Mouse (Mus musculus): ENCODE data around the gene Fggy. TPM values are rescaled to one million over a fixed set of nuclear protein-coding genes. Genes with fewer than 3 reads are reported as not detected.
A peak's percentile ranks its signal among the peaks of the same experiment; 100 is the strongest.

The Fggy gene
- polyA plus RNA-seq, 1 experiment from 2014 or later, result 6.8 TPM

DNA sequence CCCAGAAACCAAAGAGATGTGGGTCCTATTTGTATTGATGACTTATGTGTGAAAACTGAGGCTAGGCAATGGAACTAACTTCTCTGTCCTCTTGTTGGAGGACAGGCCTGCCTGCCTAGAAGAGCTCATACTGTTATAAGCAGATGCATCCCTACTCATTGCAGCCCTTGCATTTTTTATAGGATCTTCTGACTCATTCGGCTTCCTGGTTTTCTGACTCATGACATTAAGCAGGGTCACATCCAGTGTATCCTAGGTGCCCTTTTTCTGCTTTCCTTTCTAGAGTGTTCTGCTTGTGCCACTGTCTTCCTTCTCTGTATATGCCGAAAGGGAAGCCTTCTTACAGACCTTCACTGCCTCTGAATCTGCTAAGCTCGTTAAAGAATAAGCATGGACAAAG lies 158.8 kb downstream of the Fggy start:
- no peaks in the 10 kb centered on the region for H3K27me3 ChIP-seq (ENCODE audit: poor library complexity, severe bottlenecking)
- no peak for DNase-seq (ENCODE audit: extremely low spot score, low spot score)
- H3K27ac ChIP-seq, result no peak overlapping the region
- H3K4me3 ChIP-seq, result no peak overlapping the region
- no peaks in the 10 kb centered on the region for H3K4me1 ChIP-seq
- no peaks in the 10 kb centered on the region for H3K9me3 ChIP-seq
- H3K36me3 ChIP-seq (replicated peaks), result no peaks in the 10 kb centered on the region
- whole genome bisulfite sequencing, result 85% methylated on average over 3 of the region's 3 CpGs

GRCm38 (mm10) chr4:95723615-95724014 lies 166.3 kb downstream of the Fggy start:
- Histone ChIP-seq H3K4me3 (no peak overlapping the region), H3K9me3 (no peaks in the 10 kb centered on the region), H3K27me3 (ENCODE audit: poor library complexity, severe bottlenecking) (no peaks in the 10 kb centered on the region), H3K4me1 (no peaks in the 10 kb centered on the region), H3K36me3 (replicated peaks) (no peaks in the 10 kb centered on the region), H3K27ac (no peak overlapping the region)
- no peak for DNase-seq (ENCODE audit: extremely low spot score, low spot score)

DNA sequence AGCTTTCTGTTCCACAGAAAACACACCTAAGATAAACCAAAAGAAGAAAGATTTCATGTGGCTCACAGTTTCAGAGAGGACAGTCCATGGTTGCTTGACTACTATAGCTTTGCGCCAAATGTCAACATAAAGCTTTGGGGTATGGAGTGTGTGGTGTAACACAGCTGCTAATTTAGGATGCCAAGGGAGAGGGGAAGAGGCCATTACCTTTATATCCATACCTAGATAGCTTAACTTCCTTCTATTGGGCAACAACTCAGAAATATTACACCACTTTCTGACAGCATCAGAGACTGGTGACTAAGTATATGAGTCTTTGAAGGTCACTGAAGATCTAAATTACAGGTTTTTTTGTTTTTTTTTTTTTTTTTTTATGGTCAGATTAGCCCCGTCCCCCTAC lies 169.1 kb downstream of the Fggy start:
- Histone ChIP-seq H3K9me3 (no peaks in the 10 kb centered on the region), H3K36me3 (replicated peaks) (no peaks in the 10 kb centered on the region), H3K4me1 (peaks cover 9% of the 10 kb centered on the region), H3K27ac (no peak overlapping the region), H3K27me3 (ENCODE audit: poor library complexity, severe bottlenecking) (no peaks in the 10 kb centered on the region), H3K4me3 (no peak overlapping the region)
- WGBS, result 91% methylated on average over 2 of the region's 2 CpGs
- DNase-seq (ENCODE audit: extremely low spot score, low spot score), result no peak

GRCm38 (mm10) chr4:95729142-95729826 lies 172.0 kb downstream of the Fggy start:
- Histone ChIP-seq H3K4me3 (no peak overlapping the region), H3K36me3 (replicated peaks) (no peaks in the 10 kb centered on the region), H3K27me3 (ENCODE audit: poor library complexity, severe bottlenecking) (no peaks in the 10 kb centered on the region), H3K4me1 (peaks cover 22% of the 10 kb centered on the region), H3K9me3 (no peaks in the 10 kb centered on the region), H3K27ac (no peak overlapping the region)
- whole genome bisulfite sequencing, result 65% methylated on average over 3 of the region's 3 CpGs
- DNase-seq (ENCODE audit: extremely low spot score, low spot score), result no peak

DNA sequence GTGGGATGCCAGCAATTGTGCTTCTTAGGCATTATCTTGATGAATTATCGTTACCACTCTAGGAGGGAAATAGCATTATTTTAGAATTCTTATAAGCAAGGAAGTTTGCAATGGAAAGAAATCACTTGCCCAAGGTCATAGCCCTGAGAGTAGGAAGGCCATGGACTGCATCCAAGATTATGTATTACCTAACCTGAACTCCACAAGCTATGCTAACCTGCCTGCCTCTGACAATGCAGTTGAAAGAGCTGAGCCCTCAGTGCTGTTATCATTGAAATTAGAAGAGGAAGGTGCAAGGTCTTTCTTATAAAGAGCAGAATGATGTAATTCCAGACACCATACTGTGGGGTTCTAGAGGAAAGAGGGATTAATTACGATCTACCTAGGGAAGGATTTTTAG lies 173.8 kb downstream of the Fggy start:
- Histone ChIP-seq H3K4me3 (no peak overlapping the region), H3K27me3 (ENCODE audit: poor library complexity, severe bottlenecking) (no peaks in the 10 kb centered on the region), H3K9me3 (no peaks in the 10 kb centered on the region), H3K27ac (no peak overlapping the region), H3K4me1 (peaks cover 26% of the 10 kb centered on the region), H3K36me3 (replicated peaks) (no peaks in the 10 kb centered on the region)
- DNase-seq (ENCODE audit: extremely low spot score, low spot score), result no peak
- 85% methylated on average over 2 of the region's 2 CpGs for WGBS

GRCm38 (mm10) chr4:95733397-95734249 lies 176.3 kb downstream of the Fggy start:
- Histone ChIP-seq H3K4me3 (no peak overlapping the region), H3K4me1 (peaks cover 33% of the 10 kb centered on the region), H3K9me3 (no peaks in the 10 kb centered on the region), H3K27me3 (ENCODE audit: poor library complexity, severe bottlenecking) (no peaks in the 10 kb centered on the region), H3K27ac (peak overlapping the region; percentile 69), H3K36me3 (replicated peaks) (no peaks in the 10 kb centered on the region)
- WGBS, result 25% methylated on average over 6 of the region's 6 CpGs
- no peak for DNase-seq (ENCODE audit: extremely low spot score, low spot score)

- Histone ChIP-seq H3K4me3 (no peak overlapping the region), H3K36me3 (replicated peaks) (no peaks in the 10 kb centered on the region), H3K4me1 (peaks cover 26% of the 10 kb centered on the region), H3K9me3 (no peaks in the 10 kb centered on the region), H3K27me3 (ENCODE audit: poor library complexity, severe bottlenecking) (no peaks in the 10 kb centered on the region), H3K27ac (no peak overlapping the region)
- DNase-seq (ENCODE audit: extremely low spot score, low spot score), result no peak
- WGBS, result 95% methylated on average over 4 of the region's 4 CpGs
These were observed 178.7 kb downstream of the Fggy start for GRCm38 (mm10) chr4:95735967-95736366.

DNA sequence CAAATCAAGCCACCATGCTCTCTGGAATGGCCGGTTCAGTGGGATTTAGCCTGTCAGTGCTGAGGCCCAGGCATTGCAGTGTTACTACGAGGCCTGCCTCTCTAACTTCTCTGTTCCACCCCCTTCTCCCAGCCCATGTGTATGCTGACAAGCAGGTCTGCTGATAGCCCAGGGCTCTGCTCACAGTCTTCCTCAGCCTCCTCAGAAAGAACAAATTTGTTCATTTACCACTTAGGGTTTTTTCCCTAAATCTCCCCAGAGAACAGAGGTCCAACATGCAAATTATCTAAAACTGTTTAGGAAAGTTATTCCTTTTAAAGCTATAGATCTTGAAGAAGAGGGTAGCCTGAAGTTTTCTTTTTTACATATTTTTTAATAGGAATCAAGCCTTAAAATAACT lies 179.4 kb downstream of the Fggy start:
- H3K27me3 ChIP-seq (ENCODE audit: poor library complexity, severe bottlenecking), result no peaks in the 10 kb centered on the region
- WGBS, result 60% methylated on average over 2 of the region's 2 CpGs

GRCm38 (mm10) chr4:95738179-95738578 lies 180.9 kb downstream of the Fggy start:
- Histone ChIP-seq H3K4me3 (no peak overlapping the region), H3K4me1 (peaks cover 29% of the 10 kb centered on the region), H3K9me3 (no peaks in the 10 kb centered on the region), H3K27ac (no peak overlapping the region), H3K27me3 (ENCODE audit: poor library complexity, severe bottlenecking) (no peaks in the 10 kb centered on the region), H3K36me3 (replicated peaks) (no peaks in the 10 kb centered on the region)
- no peak for DNase-seq (ENCODE audit: extremely low spot score, low spot score)
- 57% methylated on average over 5 of the region's 5 CpGs for WGBS

More for the DNA sequence above, 179.4 kb downstream of the Fggy start:
- H3K36me3 ChIP-seq (replicated peaks), result no peaks in the 10 kb centered on the region
- H3K4me3 ChIP-seq, result no peak overlapping the region
- no peak overlapping the region for H3K27ac ChIP-seq
- DNase-seq (ENCODE audit: extremely low spot score, low spot score), result no peak
- peaks cover 26% of the 10 kb centered on the region for H3K4me1 ChIP-seq
- H3K9me3 ChIP-seq, result no peaks in the 10 kb centered on the region

DNA sequence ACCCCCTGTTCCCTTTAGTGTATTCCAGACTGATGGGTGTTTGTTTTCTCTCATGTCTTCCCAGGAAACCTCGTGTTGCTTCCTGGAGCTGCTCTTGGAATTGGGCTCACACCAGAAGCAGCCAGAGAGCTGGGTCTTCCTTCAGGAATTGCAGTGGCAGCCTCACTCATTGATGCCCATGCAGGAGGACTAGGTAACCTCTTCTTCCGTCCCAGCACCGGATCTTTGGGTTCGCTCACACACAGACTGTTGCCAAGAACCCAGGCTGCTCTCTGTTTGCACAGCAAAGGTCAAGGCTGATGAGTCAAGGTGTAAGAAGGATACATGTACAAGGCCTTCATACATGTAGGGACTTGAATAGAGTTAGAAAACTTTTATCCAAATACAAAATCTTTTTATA lies 181.4 kb downstream of the Fggy start:
- WGBS, result 83% methylated on average over 4 of the region's 4 CpGs
- H3K4me1 ChIP-seq, result peaks cover 24% of the 10 kb centered on the region
- H3K4me3 ChIP-seq, result no peak overlapping the region
- no peak overlapping the region for H3K27ac ChIP-seq
- H3K36me3 ChIP-seq (replicated peaks), result no peaks in the 10 kb centered on the region
- H3K27me3 ChIP-seq (ENCODE audit: poor library complexity, severe bottlenecking), result no peaks in the 10 kb centered on the region
- DNase-seq (ENCODE audit: extremely low spot score, low spot score), result no peak
- H3K9me3 ChIP-seq, result no peaks in the 10 kb centered on the region

GRCm38 (mm10) chr4:95741115-95741734 lies 183.9 kb downstream of the Fggy start:
- no peak overlapping the region for H3K4me3 ChIP-seq
- H3K27me3 ChIP-seq (ENCODE audit: poor library complexity, severe bottlenecking), result no peaks in the 10 kb centered on the region
- no peak overlapping the region for H3K27ac ChIP-seq
- H3K9me3 ChIP-seq, result no peaks in the 10 kb centered on the region
- no peaks in the 10 kb centered on the region for H3K36me3 ChIP-seq (replicated peaks)
- 85% methylated on average over 7 of the region's 7 CpGs for WGBS
- H3K4me1 ChIP-seq, result peaks cover 15% of the 10 kb centered on the region
- DNase-seq (ENCODE audit: extremely low spot score, low spot score), result no peak

DNA sequence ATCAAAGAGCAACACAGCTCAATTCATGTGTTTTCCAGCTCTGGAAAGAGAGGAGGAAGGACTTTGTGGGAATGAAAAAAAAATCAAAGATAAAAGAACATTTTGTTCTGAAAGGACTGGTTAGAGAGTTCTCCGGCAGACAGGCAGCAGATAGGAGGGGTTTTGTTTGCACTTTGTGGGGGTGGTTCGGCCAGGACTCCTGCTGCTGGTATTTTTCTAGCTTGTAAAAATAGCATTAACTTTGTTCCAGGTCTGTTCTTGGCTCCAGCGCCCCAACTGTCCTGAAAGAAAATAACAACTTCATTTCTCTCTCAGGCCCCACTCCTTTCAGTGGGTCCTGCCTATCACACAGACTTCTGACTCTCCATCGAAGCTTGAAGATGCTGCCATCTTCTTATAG lies 185.7 kb downstream of the Fggy start:
- no peak for DNase-seq (ENCODE audit: extremely low spot score, low spot score)

DNA sequence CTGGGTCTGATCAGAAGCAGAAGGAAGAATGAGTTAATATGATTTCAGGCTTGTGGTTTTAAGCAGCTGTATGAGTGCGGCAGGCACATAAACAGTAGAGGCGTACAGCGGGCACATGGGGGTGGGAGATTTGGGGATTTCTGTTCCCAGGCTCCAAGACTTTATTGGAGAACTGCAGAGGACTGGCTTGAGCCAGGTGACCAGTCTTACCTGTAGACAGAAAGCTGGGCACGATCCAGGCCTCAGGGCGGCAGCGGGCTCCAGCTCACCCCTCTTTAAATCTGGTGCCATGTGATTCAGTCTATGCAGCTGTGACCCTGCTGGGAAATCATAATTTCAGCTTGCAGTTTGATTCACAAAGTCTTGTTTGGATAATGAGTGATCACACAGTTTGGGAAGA lies 189.6 kb downstream of the Fggy start:
- H3K9me3 ChIP-seq, result no peaks in the 10 kb centered on the region
- H3K36me3 ChIP-seq (replicated peaks), result no peaks in the 10 kb centered on the region
- H3K4me3 ChIP-seq, result no peak overlapping the region
- no peaks in the 10 kb centered on the region for H3K27me3 ChIP-seq (ENCODE audit: poor library complexity, severe bottlenecking)
- peaks cover 13% of the 10 kb centered on the region for H3K4me1 ChIP-seq
- 95% methylated on average over 6 of the region's 6 CpGs for WGBS
- no peak for DNase-seq (ENCODE audit: extremely low spot score, low spot score)
- H3K27ac ChIP-seq, result no peak overlapping the region

More for the DNA sequence above, 185.7 kb downstream of the Fggy start:
- peaks cover 22% of the 10 kb centered on the region for H3K4me1 ChIP-seq
- H3K4me3 ChIP-seq, result no peak overlapping the region
- no peaks in the 10 kb centered on the region for H3K27me3 ChIP-seq (ENCODE audit: poor library complexity, severe bottlenecking)
- no peaks in the 10 kb centered on the region for H3K9me3 ChIP-seq
- no peaks in the 10 kb centered on the region for H3K36me3 ChIP-seq (replicated peaks)
- H3K27ac ChIP-seq, result no peak overlapping the region
- WGBS, result 54% methylated on average over 4 of the region's 4 CpGs

All from forebrain, embryonic 10.5 days (tissue).